Mouse (Mus musculus) CH12.LX (cell line): ENCODE measurements at regions not wholly inside any gene's neighbourhood (a gene's known extent, or its start where the extent isn't known, plus 50 kb on each side); places are given as distances from the start of the nearest gene placed in this dataset.

Experiments used
- DNase-seq: peaks from one replicate; pipeline ENCODE4 v3.0.0-alpha.2; 2013; ENCODE audit errors: extremely low read depth
- H3K27ac ChIP-seq: 2 replicates; pipeline ENCODE4 v1.5.1; 2012; ENCODE audit warnings: low read depth, mild to moderate bottlenecking, control low read depth, moderate library complexity; ENCODE audit not compliant: insufficient read depth
- H3K27me3 ChIP-seq: replicated peaks from 2 replicates; pipeline ENCODE3; 2012; ENCODE audit warnings: inconsistent platforms
- H3K36me3 ChIP-seq, 2 experiments: replicated peaks in 1 of 2; 2 replicates each; pipeline versions ENCODE3 to v1.6.1; 2012; ENCODE audit warnings: inconsistent platforms in 1 of 2, low read length in 1 of 2, mild to moderate bottlenecking in 1 of 2, mixed read lengths in 1 of 2, moderate library complexity in 1 of 2; ENCODE audit not compliant: control insufficient read depth in 1 of 2, insufficient read depth in 1 of 2
- H3K4me1 ChIP-seq, 2 experiments: 2 replicates each; pipeline ENCODE4 v1.6.1; 2012; ENCODE audit warnings: inconsistent platforms in 1 of 2, moderate library complexity in 1 of 2; ENCODE audit not compliant: insufficient read depth in 2 of 2, control insufficient read depth in 1 of 2
- H3K4me2 ChIP-seq: 2 replicates; pipeline ENCODE4 v1.6.1; 2012; ENCODE audit warnings: low read depth, mild to moderate bottlenecking, control low read depth; ENCODE audit not compliant: poor library complexity, insufficient read depth, severe bottlenecking
- H3K4me3 ChIP-seq, 3 experiments: fragments of 150-350 bp in 1 of 3; sonication (generic) in 1 of 3; replicated peaks in 1 of 3; 2 replicates each; pipeline versions ENCODE3 to v1.5.1; 2011 to 2012; ENCODE audit warnings: low read depth in 2 of 3, low read length in 2 of 3, mild to moderate bottlenecking in 2 of 3, moderate library complexity in 2 of 3, control low read depth in 1 of 3, improper control_type of control experiment in 1 of 3, inconsistent platforms in 1 of 3, mixed read lengths in 1 of 3; ENCODE audit not compliant: poor library complexity in 1 of 3
- H3K79me2 ChIP-seq: replicated peaks from 2 replicates; pipeline ENCODE4 v1.6.1; 2012; ENCODE audit warnings: mild to moderate bottlenecking, moderate library complexity; ENCODE audit not compliant: control insufficient read depth, poor library complexity, insufficient read depth, severe bottlenecking; ENCODE audit errors: extremely low read depth
- H3K9ac ChIP-seq: 2 replicates; pipeline ENCODE4 v1.6.1; 2012; ENCODE audit warnings: low read depth, mild to moderate bottlenecking, control low read depth, moderate library complexity; ENCODE audit not compliant: insufficient read depth
- H3K9me3 ChIP-seq: replicated peaks from 2 replicates; pipeline ENCODE3; 2012; ENCODE audit warnings: low read length, inconsistent platforms, mixed read lengths
- CHD1 ChIP-seq: IDR thresholded peaks from 2 replicates; pipeline ENCODE4 v1.6.1; 2012; ENCODE audit warnings: low read depth, low read length, improper control_type of control experiment, inconsistent platforms
- CTCF ChIP-seq, 2 experiments: IDR thresholded peaks in 1 of 2; conservative IDR thresholded peaks in 1 of 2; 2 replicates each; pipeline ENCODE4 v1.5.1; 2011 to 2012; ENCODE audit warnings: low read depth in 2 of 2, low read length in 2 of 2, improper control_type of control experiment in 1 of 2, inconsistent platforms in 1 of 2, mild to moderate bottlenecking in 1 of 2, moderate library complexity in 1 of 2
- ELF1 ChIP-seq: IDR thresholded peaks from 2 replicates; pipeline ENCODE4 v1.6.1; 2014; ENCODE audit warnings: low read depth, mild to moderate bottlenecking, inconsistent platforms, low read length, improper control_type of control experiment
- ETS1 ChIP-seq: conservative IDR thresholded peaks from 2 replicates; pipeline ENCODE4 v1.6.1; 2012; ENCODE audit warnings: low read depth, mild to moderate bottlenecking, inconsistent platforms, low read length, improper control_type of control experiment, moderate library complexity
- GABPA ChIP-seq: IDR thresholded peaks from 2 replicates; pipeline ENCODE4 v1.6.1; 2012; ENCODE audit warnings: low read depth, low read length, improper control_type of control experiment, inconsistent platforms; ENCODE audit not compliant: insufficient replicate concordance
- JUN ChIP-seq: IDR thresholded peaks from 2 replicates; pipeline ENCODE4 v1.6.1; 2011; ENCODE audit warnings: low read depth, mild to moderate bottlenecking, low read length, improper control_type of control experiment, moderate library complexity; ENCODE audit not compliant: insufficient read depth
- KAT2A ChIP-seq: IDR thresholded peaks from 2 replicates; pipeline ENCODE4 v1.6.1; 2012; ENCODE audit warnings: low read length, improper control_type of control experiment, inconsistent platforms; ENCODE audit not compliant: insufficient replicate concordance
- MEF2A ChIP-seq: IDR thresholded peaks from 2 replicates; pipeline ENCODE4 v1.6.1; 2014; ENCODE audit warnings: low read depth, mild to moderate bottlenecking, inconsistent platforms, low read length, improper control_type of control experiment, borderline replicate concordance
- NRF1 ChIP-seq: IDR thresholded peaks from 2 replicates; pipeline ENCODE4 v1.6.1; 2014; ENCODE audit warnings: low read depth, mild to moderate bottlenecking, inconsistent platforms, low read length, improper control_type of control experiment, moderate library complexity
- RAD21 ChIP-seq: IDR thresholded peaks from 2 replicates; pipeline ENCODE4 v1.6.1; 2011; ENCODE audit warnings: low read depth, mild to moderate bottlenecking, low read length, improper control_type of control experiment, moderate library complexity
- SIN3A ChIP-seq: IDR thresholded peaks from 2 replicates; pipeline ENCODE4 v1.6.1; 2012; ENCODE audit warnings: low read length, improper control_type of control experiment, inconsistent platforms
- TBP ChIP-seq: conservative IDR thresholded peaks from 2 replicates; pipeline ENCODE4 v1.6.1; 2011; ENCODE audit warnings: low read depth, low read length, improper control_type of control experiment
- TCF12 ChIP-seq: IDR thresholded peaks from 2 replicates; pipeline ENCODE4 v1.6.1; 2014; ENCODE audit warnings: low read depth, mild to moderate bottlenecking, inconsistent platforms, low read length, improper control_type of control experiment
- USF1 ChIP-seq: IDR thresholded peaks from 2 replicates; pipeline ENCODE4 v1.6.1; 2014; ENCODE audit warnings: low read depth, mild to moderate bottlenecking, inconsistent platforms, low read length, improper control_type of control experiment
- USF2 ChIP-seq: conservative IDR thresholded peaks from 2 replicates; pipeline ENCODE4 v1.6.1; 2011; ENCODE audit warnings: low read depth, low read length, improper control_type of control experiment
- ZNF384 ChIP-seq: IDR thresholded peaks from 2 replicates; pipeline ENCODE4 v1.6.1; 2012; ENCODE audit warnings: low read depth, low read length, improper control_type of control experiment, inconsistent platforms
- dilution Hi-C: fragments of 300-500 bp; cut with MboI; formaldehyde crosslinking; loops from 2 replicates; pipeline ENCODE4 v1.14.3; 2020; ENCODE audit warnings: low sequenced_read_pairs; ENCODE audit not compliant: extremely low pct_unique_long_range_greater_than_20kb, extremely low pct_ligation_motif_present
- in situ Hi-C: fragments of 300-500 bp; cut with MboI; formaldehyde crosslinking; loops from 3 replicates; pipeline ENCODE4 v1.14.3; 2019; ENCODE audit warnings: low sequenced_read_pairs, low pct_ligation_motif_present, low pct_unique_long_range_greater_than_20kb, mixed read lengths

- Histone ChIP-seq H3K9ac (no peak overlapping the region), H3K36me3 (no peaks in the 10 kb centered on the region), H3K27me3 (no peaks in the 10 kb centered on the region), H3K4me1 (no peaks in the 10 kb centered on the region), H3K4me3 (no peak overlapping the region), H3K27ac (no peak overlapping the region), H3K79me2 (no peaks in the 10 kb centered on the region), H3K4me2 (no peak overlapping the region), H3K9me3 (no peaks in the 10 kb centered on the region)
- no peak for TF ChIP-seq MEF2A
- TF ChIP-seq NRF1 = no peak
- TF ChIP-seq ZNF384 = peak; percentile 64
- in situ Hi-C loops (no loop called here), dilution Hi-C loops (no loop called here)
- DNase-seq = no peak
These were observed 165.9 kb upstream of the Fam174a start for GRCm38 (mm10) chr1:95147531-95147930.

GRCm38 (mm10) chr1:95174013-95174582 is 139.3 kb upstream of the Fam174a start:
- H3K27ac ChIP-seq = no peak overlapping the region
- no peak overlapping the region for H3K4me2 ChIP-seq
- no peaks in the 10 kb centered on the region for H3K27me3 ChIP-seq
- no peak for TF ChIP-seq ETS1
- no peak for TF ChIP-seq USF2
- TF ChIP-seq CHD1 = no peak
- TF ChIP-seq RAD21 = no peak
- TF ChIP-seq TBP = no peak
- TF ChIP-seq KAT2A = no peak
- TF ChIP-seq GABPA = no peak
- TF ChIP-seq USF1 = no peak
- TF ChIP-seq SIN3A = no peak
- no peak for TF ChIP-seq CTCF (conservative IDR thresholded peaks at IDR 0.05 in 1 of 2, IDR thresholded peaks at IDR 0.05 in 1 of 2; ENCODE audit: low read depth in 2 of 2, low read length in 2 of 2)
- no peak for TF ChIP-seq TCF12
- TF ChIP-seq ELF1 = no peak
- no peak for TF ChIP-seq JUN
- H3K9ac ChIP-seq = no peak overlapping the region
- dilution Hi-C loops (no loop called here), in situ Hi-C loops (no loop called here)
- no peaks in the 10 kb centered on the region for H3K9me3 ChIP-seq
- no peak overlapping the region for H3K4me3 ChIP-seq
- no peaks in the 10 kb centered on the region for H3K36me3 ChIP-seq
- no peak for DNase-seq
- H3K79me2 ChIP-seq = no peaks in the 10 kb centered on the region
- H3K4me1 ChIP-seq = no peaks in the 10 kb centered on the region
